Mouse (Mus musculus) heart, postnatal 25 days (tissue): Measurements from ENCODE around the gene Fmnl1. TPM values are rescaled to one million over a fixed set of nuclear protein-coding genes. Genes with fewer than 3 reads are reported as not detected.
A peak's percentile ranks its signal among the peaks of the same experiment; 100 is the strongest.

ENCODE experiments used
- DNase-seq: peaks from one replicate; pipeline ENCODE4 v3.0.0; 2022; ENCODE audit warnings: low spot score
- intact Hi-C: fragments of 180-260 bp; cut with DNase I; formaldehyde crosslinking; loops from one replicate; pipeline ENCODE4 v1.15.1; 2025
- total RNA-seq, 2 experiments: library from RNA; stranded (reverse); gene quantifications; 2 replicates each; pipeline ENCODE4 v1.2.3; 2021

Fmnl1 gene
- total RNA-seq, 2 experiments from 2014 or later = 15.1 to 18.2 TPM

DNA sequence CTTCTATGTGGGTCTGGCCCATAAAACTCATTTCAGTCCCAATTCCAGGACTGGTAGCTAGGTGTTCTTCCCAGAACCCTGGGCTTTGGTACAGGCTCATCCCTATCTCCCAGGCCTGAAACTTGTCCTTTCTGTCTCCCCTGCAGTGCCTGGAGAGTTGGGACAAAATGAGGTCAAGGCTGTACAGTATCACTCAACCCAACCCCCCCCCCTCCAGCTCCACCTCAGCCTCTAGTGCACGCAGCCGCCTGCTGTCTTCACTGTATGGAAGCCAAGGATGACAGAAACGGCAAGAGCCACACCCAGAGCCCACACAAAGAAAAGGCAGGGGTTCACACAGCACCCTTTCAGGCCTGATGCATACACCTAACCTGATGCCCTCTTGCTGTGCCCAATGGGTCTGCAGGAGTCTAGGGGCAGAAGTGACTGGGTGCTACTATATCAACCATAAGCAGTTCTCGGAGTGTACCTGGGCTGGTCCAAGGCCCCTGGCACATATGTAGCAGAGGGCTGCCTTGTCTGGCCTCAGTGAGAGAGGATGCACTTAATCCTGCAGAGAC lies 75.9 kb downstream of the Fmnl1 start:
- intact Hi-C loops = no loop called here
- DNase-seq = no peak

DNA sequence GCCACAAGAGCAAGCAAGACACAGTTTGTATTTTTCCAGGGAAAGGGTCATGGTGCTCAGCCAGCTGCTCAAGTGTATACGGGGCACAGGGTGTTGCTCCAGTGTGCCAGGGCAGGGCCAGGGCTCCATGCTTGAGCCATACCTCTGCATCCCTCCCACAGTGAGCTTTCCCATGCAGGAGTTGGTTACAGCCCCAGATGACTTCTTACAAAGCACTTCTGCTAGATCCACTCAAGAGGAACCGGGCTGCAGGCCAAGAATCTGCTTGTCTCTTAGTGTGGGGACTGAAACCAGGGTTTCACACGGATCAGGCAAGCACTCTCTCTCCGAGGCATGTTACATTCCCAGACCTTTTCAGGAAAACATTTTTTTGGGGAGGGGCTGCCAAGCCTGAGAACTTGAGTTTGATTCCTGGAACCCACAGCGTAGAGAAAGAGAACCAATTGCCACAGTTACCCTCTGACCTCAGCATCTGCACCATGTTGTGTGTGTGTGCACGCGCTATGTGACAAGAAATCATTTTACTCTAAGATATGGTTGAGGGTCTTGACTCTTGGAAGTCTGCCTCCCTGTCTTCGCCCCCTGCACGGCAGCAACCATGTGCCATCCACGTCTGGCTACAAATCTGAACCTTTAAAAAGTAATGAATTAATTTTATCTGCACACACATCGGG lies 76.7 kb downstream of the Fmnl1 start:
- intact Hi-C loops = no loop called here
- DNase-seq = peak; percentile 48

Other genes starting within 250 kb of the Fmnl1 start
- gene Kif18b, start 246.0 kb upstream of the Fmnl1 start, total RNA-seq = under 1 TPM; 0.44 to 0.50 TPM
- not detected for gene C1ql1, start 224.4 kb upstream of the Fmnl1 start, total RNA-seq
- gene Nmt1, start 142.9 kb upstream of the Fmnl1 start, total RNA-seq = 10 to 100 TPM; 65.2 to 66.1 TPM
- 10 to 100 TPM; 83.5 to 84.3 TPM for gene Dcakd, start 142.8 kb upstream of the Fmnl1 start, total RNA-seq
- 10 to 100 TPM; 14.7 to 16.3 TPM for gene Plcd3, start 69.4 kb upstream of the Fmnl1 start, total RNA-seq
- gene Acbd4, start 69.4 kb upstream of the Fmnl1 start, total RNA-seq = 10 to 100 TPM; 36.7 to 39.0 TPM
- gene Hexim1, start 54.9 kb upstream of the Fmnl1 start, total RNA-seq = 10 to 100 TPM; 17.5 to 18.8 TPM
- gene Hexim2, start 38.7 kb upstream of the Fmnl1 start, total RNA-seq = 1 to 10 TPM; 1.3 to 2.3 TPM
- not detected for gene 1700023F06Rik, start 37.5 kb downstream of the Fmnl1 start, total RNA-seq
- gene Spata32, start 47.3 kb downstream of the Fmnl1 start, total RNA-seq = not detected
- gene Map3k14, start 96.4 kb downstream of the Fmnl1 start, total RNA-seq = 1 to 10 TPM; 2.7 to 2.9 TPM
- 10 to 100 TPM; 13.9 to 17.8 TPM for gene Arhgap27, start 192.6 kb downstream of the Fmnl1 start, total RNA-seq
- gene Plekhm1, start 241.6 kb downstream of the Fmnl1 start, total RNA-seq = 10 to 100 TPM in 1 of 2 experiments, 1 to 10 TPM in 1; 10.0 to 10.7 TPM